Mouse (Mus musculus) cerebellum, adult 2 months (tissue): ENCODE measurements around the gene Scube2.

Experiments
- CTCF ChIP-seq: fragments of 200-500 bp; IDR thresholded peaks from 2 replicates; pipeline ENCODE4 v1.5.1; 2011; ENCODE audit warnings: low read depth, mild to moderate bottlenecking, control low read depth, low read length, moderate library complexity, borderline replicate concordance; ENCODE audit not compliant: insufficient read depth
- POLR2A ChIP-seq: fragments of 200-500 bp; IDR thresholded peaks from 2 replicates; pipeline ENCODE4 v1.6.1; 2011; ENCODE audit warnings: low read length, control low read depth, borderline replicate concordance; ENCODE audit not compliant: insufficient read depth

DNA sequence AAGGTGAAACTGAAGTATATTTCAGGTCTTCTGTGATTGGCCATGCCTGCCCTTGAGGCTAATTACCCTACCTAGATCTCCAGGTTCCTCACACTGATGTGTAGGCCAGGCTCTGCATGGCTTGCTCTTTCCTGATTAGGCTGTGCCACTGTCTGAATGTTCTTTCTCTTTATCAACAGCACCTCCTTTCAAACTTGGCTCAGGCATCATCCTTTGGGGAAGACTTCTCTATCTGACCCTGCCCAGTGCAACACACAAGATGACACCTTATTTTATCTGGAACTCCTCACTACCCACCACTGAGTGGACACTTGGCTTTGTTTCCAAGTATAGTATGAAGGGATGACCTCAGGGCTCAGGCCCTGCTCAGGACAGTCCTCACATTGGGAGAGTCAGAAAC, 47.5 kb downstream of the Scube2 start:
- TF ChIP-seq CTCF (no peak), POLR2A (no peak)
